Mouse (Mus musculus) MEL (cell line): ENCODE data around the gene Limch1. TPM values are rescaled to one million over a fixed set of nuclear protein-coding genes. Genes with fewer than 3 reads are reported as not detected.

Experiments used
- DNase-seq: peaks from one replicate; pipeline ENCODE4 v3.0.0; 2011; ENCODE audit warnings: low read depth, low spot score
- H3K27ac ChIP-seq: 2 replicates; pipeline ENCODE4 v1.5.1; 2012; ENCODE audit warnings: low read depth, mild to moderate bottlenecking, control low read depth, low read length, moderate library complexity; ENCODE audit not compliant: control insufficient read depth
- H3K27me3 ChIP-seq, 2 experiments: fragments of 150-350 bp in 1 of 2; sonication (generic) in 1 of 2; 2 replicates each; pipeline ENCODE4 v1.6.1; 2012; ENCODE audit warnings: low read length in 2 of 2, mild to moderate bottlenecking in 2 of 2, improper control_type of control experiment in 1 of 2, moderate library complexity in 1 of 2; ENCODE audit not compliant: insufficient read depth in 2 of 2, control insufficient read depth in 1 of 2
- H3K36me3 ChIP-seq, 2 experiments: 2 replicates each; pipeline ENCODE4 v1.6.1; 2012 to 2014; ENCODE audit warnings: low read length in 2 of 2, improper control_type of control experiment in 1 of 2, inconsistent platforms in 1 of 2, mild to moderate bottlenecking in 1 of 2; ENCODE audit not compliant: insufficient read depth in 2 of 2, control insufficient read depth in 1 of 2
- H3K4me1 ChIP-seq, 2 experiments: fragments of 150-350 bp in 1 of 2; sonication (generic) in 1 of 2; 2 replicates each; pipeline ENCODE4 v1.6.1; 2012; ENCODE audit warnings: low read length in 2 of 2, improper control_type of control experiment in 1 of 2, mild to moderate bottlenecking in 1 of 2; ENCODE audit not compliant: insufficient read depth in 2 of 2, control insufficient read depth in 1 of 2
- H3K4me3 ChIP-seq, 2 experiments: fragments of 150-350 bp in 1 of 2; sonication (generic) in 1 of 2; 2 replicates each; pipeline ENCODE4 v1.5.1; 2012; ENCODE audit warnings: low read depth in 2 of 2, low read length in 2 of 2, mild to moderate bottlenecking in 2 of 2, moderate library complexity in 2 of 2, control low read depth in 1 of 2, improper control_type of control experiment in 1 of 2; ENCODE audit not compliant: control insufficient read depth in 1 of 2, insufficient read depth in 1 of 2
- H3K79me2 ChIP-seq: 2 replicates; pipeline ENCODE4 v1.6.1; 2012; ENCODE audit warnings: mild to moderate bottlenecking, low read length, moderate library complexity; ENCODE audit not compliant: control insufficient read depth, poor library complexity, insufficient read depth
- H3K9ac ChIP-seq: 2 replicates; pipeline ENCODE4 v1.6.1; 2012; ENCODE audit warnings: low read depth, mild to moderate bottlenecking, control low read depth, low read length, moderate library complexity; ENCODE audit not compliant: control insufficient read depth, poor library complexity, severe bottlenecking
- H3K9me3 ChIP-seq: fragments of 150-350 bp; sonication (generic); replicated peaks from 2 replicates; pipeline ENCODE4 v1.6.1; 2012; ENCODE audit warnings: mild to moderate bottlenecking, low read length, improper control_type of control experiment, moderate library complexity; ENCODE audit not compliant: insufficient read depth
- BHLHE40 ChIP-seq: IDR thresholded peaks from 2 replicates; pipeline ENCODE4 v1.6.1; 2012; ENCODE audit warnings: low read depth, mild to moderate bottlenecking, inconsistent platforms, low read length, improper control_type of control experiment, borderline replicate concordance
- CHD1 ChIP-seq: IDR thresholded peaks from 2 replicates; pipeline ENCODE4 v1.6.1; 2012; ENCODE audit warnings: low read depth, mild to moderate bottlenecking, inconsistent platforms, low read length, improper control_type of control experiment
- CTCF ChIP-seq, 3 experiments: IDR thresholded peaks in 2 of 3; conservative IDR thresholded peaks in 1 of 3; 2 replicates each; pipeline ENCODE4 v1.5.1; 2011 to 2012; ENCODE audit warnings: low read length in 3 of 3, low read depth in 2 of 3, mild to moderate bottlenecking in 2 of 3, improper control_type of control experiment in 1 of 3, inconsistent platforms in 1 of 3, mixed read lengths in 1 of 3, moderate library complexity in 1 of 3; ENCODE audit not compliant: control insufficient read depth in 1 of 3, insufficient read depth in 1 of 3, poor library complexity in 1 of 3, severe bottlenecking in 1 of 3
- ETS1 ChIP-seq: IDR thresholded peaks from 2 replicates; pipeline ENCODE4 v1.6.1; 2012; ENCODE audit warnings: low read depth, mild to moderate bottlenecking, inconsistent platforms, low read length, improper control_type of control experiment, moderate library complexity
- JUND ChIP-seq: IDR thresholded peaks from 2 replicates; pipeline ENCODE4 v1.6.1; 2011; ENCODE audit warnings: low read depth, mild to moderate bottlenecking, improper control_type of control experiment, low read length
- KAT2A ChIP-seq: conservative IDR thresholded peaks from 2 replicates; pipeline ENCODE4 v1.6.1; 2012; ENCODE audit warnings: low read depth, low read length, improper control_type of control experiment, inconsistent platforms
- MAX ChIP-seq: IDR thresholded peaks from 2 replicates; pipeline ENCODE4 v1.6.1; 2011; ENCODE audit warnings: low read length, improper control_type of control experiment
- MEF2A ChIP-seq: IDR thresholded peaks from 2 replicates; pipeline ENCODE4 v1.6.1; 2014; ENCODE audit warnings: low read depth, mild to moderate bottlenecking, inconsistent platforms, low read length, improper control_type of control experiment; ENCODE audit not compliant: poor library complexity, insufficient replicate concordance, severe bottlenecking; ENCODE audit errors: extremely low read depth
- MXI1 ChIP-seq: IDR thresholded peaks from 2 replicates; pipeline ENCODE4 v1.6.1; 2011; ENCODE audit warnings: mild to moderate bottlenecking, low read depth, low read length, improper control_type of control experiment
- MYB ChIP-seq: IDR thresholded peaks from 2 replicates; pipeline ENCODE4 v1.6.1; 2011; ENCODE audit warnings: mild to moderate bottlenecking, low read depth, low read length, improper control_type of control experiment
- MYC ChIP-seq: IDR thresholded peaks from 2 replicates; pipeline ENCODE4 v1.6.1; 2011; ENCODE audit warnings: low read depth, mild to moderate bottlenecking, low read length, improper control_type of control experiment, moderate library complexity
- POLR2AphosphoS5 ChIP-seq: IDR thresholded peaks from 2 replicates; pipeline ENCODE4 v1.6.1; 2012; ENCODE audit warnings: low read depth, borderline replicate concordance, mild to moderate bottlenecking, inconsistent platforms, low read length, moderate library complexity, mixed read lengths
- RAD21 ChIP-seq: IDR thresholded peaks from 2 replicates; pipeline ENCODE4 v1.6.1; 2011; ENCODE audit warnings: mild to moderate bottlenecking, low read depth, low read length, improper control_type of control experiment
- SIN3A ChIP-seq: IDR thresholded peaks from 2 replicates; pipeline ENCODE4 v1.6.1; 2012; ENCODE audit warnings: low read length, improper control_type of control experiment, inconsistent platforms
- SMC3 ChIP-seq: IDR thresholded peaks from 2 replicates; pipeline ENCODE4 v1.6.1; 2011; ENCODE audit warnings: low read depth, low read length, improper control_type of control experiment
- TAL1 ChIP-seq: IDR thresholded peaks from 2 replicates; pipeline ENCODE4 v1.6.1; 2012; ENCODE audit warnings: mild to moderate bottlenecking, inconsistent platforms, low read length, moderate library complexity, mixed read lengths
- UBTF ChIP-seq: IDR thresholded peaks from 2 replicates; pipeline ENCODE4 v1.6.1; 2012; ENCODE audit warnings: low read depth, mild to moderate bottlenecking, inconsistent platforms, low read length, improper control_type of control experiment, moderate library complexity, borderline replicate concordance; ENCODE audit not compliant: insufficient read depth
- USF1 ChIP-seq: IDR thresholded peaks from 2 replicates; pipeline ENCODE4 v1.6.1; 2014; ENCODE audit warnings: low read depth, mild to moderate bottlenecking, inconsistent platforms, low read length, improper control_type of control experiment, moderate library complexity
- ZC3H11A ChIP-seq: IDR thresholded peaks from 2 replicates; pipeline ENCODE4 v1.6.1; 2012; ENCODE audit warnings: low read depth, mild to moderate bottlenecking, inconsistent platforms, low read length, improper control_type of control experiment
- ZKSCAN1 ChIP-seq: IDR thresholded peaks from 2 replicates; pipeline ENCODE4 v1.6.1; 2012; ENCODE audit warnings: low read depth, mild to moderate bottlenecking, inconsistent platforms, low read length, improper control_type of control experiment, moderate library complexity
- ZNF384 ChIP-seq: IDR thresholded peaks from 2 replicates; pipeline ENCODE4 v1.6.1; 2012; ENCODE audit warnings: low read depth, mild to moderate bottlenecking, inconsistent platforms, low read length, improper control_type of control experiment
- polyA plus RNA-seq, 2 experiments: library from polyadenylated mRNA; stranded (reverse) in 1 of 2; unstranded in 1 of 2; fragments of >175 nt in 1 of 2; fragments of >200 nt in 1 of 2; gene quantifications; 2 replicates each; pipeline versions ENCODE4 v1.2.1 to v1.2.4; 2012; ENCODE audit warnings: low replicate concordance in 2 of 2, low read depth in 1 of 2; ENCODE audit not compliant: insufficient read length in 2 of 2, insufficient read depth in 1 of 2, missing spikeins in 1 of 2
- total RNA-seq: library from RNA; depleted of rRNA; stranded (reverse); fragments of 300-350 nt; gene quantifications from 2 replicates; pipeline ENCODE4 v1.2.3, GENCODE M21; 2012

Gene Limch1
- total and polyA plus RNA-seq, 3 experiments = not detected

DNA sequence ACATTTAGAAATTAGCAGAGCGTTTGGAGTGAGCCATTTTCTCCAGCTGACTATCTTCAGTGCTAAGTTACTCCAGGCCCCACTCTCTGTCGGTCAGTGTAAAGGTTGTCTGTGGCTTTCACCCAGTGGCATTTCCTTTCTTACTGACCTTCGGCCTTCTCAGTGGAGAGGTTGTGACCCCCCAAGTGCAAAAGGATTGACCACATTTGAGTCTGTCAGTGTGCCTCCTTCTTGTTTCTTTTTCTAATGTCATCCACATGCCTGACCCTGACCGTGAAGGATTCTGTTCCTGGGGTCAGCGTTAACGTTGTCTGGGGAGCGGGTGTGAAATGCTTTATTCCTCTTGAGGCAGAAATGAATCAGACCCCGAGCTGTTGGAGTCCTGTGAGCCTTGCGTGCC is 191.7 kb downstream of the Limch1 start:
- H3K4me3 ChIP-seq = no peak overlapping the region
- TF ChIP-seq TAL1 (no peak), JUND (no peak), USF1 (no peak), UBTF (no peak), BHLHE40 (no peak), ZKSCAN1 (no peak), SIN3A (no peak), RAD21 (no peak), CHD1 (no peak), ZNF384 (no peak), ETS1 (no peak), ZC3H11A (no peak), SMC3 (no peak), MXI1 (no peak), MAX (no peak), POLR2AphosphoS5 (no peak), KAT2A (no peak)
- TF ChIP-seq, all 39 proteins: peak for 0
- H3K79me2 ChIP-seq = no peaks in the 10 kb centered on the region
- no peak for DNase-seq
- H3K27me3 ChIP-seq = no peaks in the 10 kb centered on the region
- H3K9me3 ChIP-seq = no peaks in the 10 kb centered on the region
- no peak overlapping the region for H3K9ac ChIP-seq
- H3K4me1 ChIP-seq = no peaks in the 10 kb centered on the region
- no peaks in the 10 kb centered on the region for H3K36me3 ChIP-seq
- H3K27ac ChIP-seq = no peak overlapping the region

DNA sequence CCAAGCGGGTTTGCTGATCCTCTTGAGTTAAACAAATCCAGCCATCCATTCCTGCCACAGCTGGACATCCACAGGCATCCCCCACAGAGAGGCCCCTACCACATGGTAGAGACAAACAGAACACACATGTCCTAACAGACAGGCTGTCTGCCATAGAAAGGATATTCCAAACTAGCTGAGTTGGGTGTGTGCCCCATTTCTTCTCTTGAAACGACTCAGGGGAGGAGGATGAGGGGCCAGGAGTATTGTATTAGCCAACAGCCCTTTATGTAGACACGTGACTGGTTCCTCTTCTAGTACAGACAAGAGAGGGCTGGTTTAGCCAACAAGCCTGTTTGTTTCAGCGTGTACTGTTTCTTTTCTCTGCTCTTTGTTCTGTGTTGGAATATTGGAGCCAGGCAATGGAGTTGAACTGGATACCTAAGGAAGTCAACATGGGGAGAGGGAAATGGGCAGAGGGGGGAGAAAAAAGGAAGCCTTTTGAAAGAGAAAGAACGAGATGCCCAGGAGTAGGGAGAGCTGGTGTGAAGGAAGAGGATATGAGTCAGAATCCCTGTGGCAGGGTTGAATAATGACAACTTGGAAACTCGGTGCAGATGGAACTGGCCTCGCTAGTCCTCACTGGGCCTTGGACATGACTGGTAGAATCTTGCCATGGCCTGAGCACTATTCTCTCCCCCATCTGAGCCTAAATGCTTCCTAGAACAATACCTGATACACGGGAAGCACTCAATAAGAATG is 196.3 kb downstream of the Limch1 start:
- Histone ChIP-seq H3K4me1 (no peaks in the 10 kb centered on the region), H3K27me3 (no peaks in the 10 kb centered on the region), H3K4me3 (no peak overlapping the region), H3K36me3 (no peaks in the 10 kb centered on the region), H3K79me2 (no peaks in the 10 kb centered on the region), H3K9ac (no peak overlapping the region), H3K9me3 (no peaks in the 10 kb centered on the region), H3K27ac (no peak overlapping the region)
- no peak for TF ChIP-seq ZKSCAN1
- no peak for TF ChIP-seq CTCF (IDR thresholded peaks at IDR 0.05 in 2 of 3, conservative IDR thresholded peaks at IDR 0.05 in 1 of 3; ENCODE audit: control insufficient read depth in 1 of 3, insufficient read depth in 1 of 3, low read depth in 2 of 3, low read length in 3 of 3, poor library complexity in 1 of 3, severe bottlenecking in 1 of 3)
- TF ChIP-seq TAL1 = no peak
- TF ChIP-seq MYC = no peak
- TF ChIP-seq MYB = no peak
- no peak for TF ChIP-seq MXI1
- no peak for TF ChIP-seq MEF2A
- DNase-seq = no peak
